Mouse (Mus musculus): ENCODE measurements at regions not wholly inside any gene's neighbourhood (a gene's known extent, or its start where the extent isn't known, plus 50 kb on each side); places are given as distances from the start of the nearest gene placed in this dataset.
"Not testable (repeated sequence)": the region's sequence is repeated elsewhere in the genome, so short reads cannot be mapped to it uniquely, and the experiment has no call there.

DNA sequence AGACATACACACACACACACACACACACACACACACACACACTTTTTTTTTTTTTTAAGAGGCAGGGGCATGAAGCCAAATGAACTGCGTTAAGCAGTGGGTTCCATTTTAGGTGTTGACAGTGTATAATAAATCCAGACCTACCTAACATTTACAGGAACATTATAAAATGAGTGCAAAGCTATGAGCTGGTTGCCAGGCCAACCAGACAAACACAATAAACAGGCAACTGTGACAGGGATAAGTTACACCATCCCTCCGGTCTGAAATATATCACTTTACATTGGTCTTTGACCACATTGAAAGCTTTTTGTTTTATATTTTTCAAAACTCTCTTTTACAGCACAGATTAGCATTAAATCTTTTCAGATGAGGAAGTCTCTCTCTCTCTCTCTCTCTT lies 820.2 kb upstream of the Sox9 start:
- 77% methylated on average over 2 of the region's 2 CpGs for WGBS
- Histone ChIP-seq H3K27ac (0 out of 2 replicates have a peak overlapping the region, but pooled peaks have one; percentile 35), H3K36me3 (no peaks in the 10 kb centered on the region), H3K9me3 (no peaks in the 10 kb centered on the region), H3K4me1 (replicated peaks) (peaks cover 4% of the 10 kb centered on the region; the same call in 1 of the 2 replicates), H3K9ac (replicated peaks) (no peak overlapping the region), H3K27me3 (no peaks in the 10 kb centered on the region), H3K4me2 (replicated peaks) (no peak overlapping the region), H3K4me3 (replicated peaks) (no peak overlapping the region)
- ATAC-seq: no peak

GRCm38 (mm10) chr11:111964066-111964465 lies 818.0 kb upstream of the Sox9 start:
- H3K4me1 ChIP-seq (replicated peaks): peaks cover 4% of the 10 kb centered on the region; the same call in 1 of the 2 replicates
- H3K36me3 ChIP-seq: no peaks in the 10 kb centered on the region
- no peak overlapping the region for H3K27ac ChIP-seq
- 70% methylated on average over 6 of the region's 6 CpGs for WGBS
- no peak for ATAC-seq
- no peak overlapping the region for H3K4me3 ChIP-seq (replicated peaks)
- no peak overlapping the region for H3K4me2 ChIP-seq (replicated peaks)
- no peak overlapping the region for H3K9ac ChIP-seq (replicated peaks)
- H3K9me3 ChIP-seq: no peaks in the 10 kb centered on the region
- H3K27me3 ChIP-seq: no peaks in the 10 kb centered on the region

DNA sequence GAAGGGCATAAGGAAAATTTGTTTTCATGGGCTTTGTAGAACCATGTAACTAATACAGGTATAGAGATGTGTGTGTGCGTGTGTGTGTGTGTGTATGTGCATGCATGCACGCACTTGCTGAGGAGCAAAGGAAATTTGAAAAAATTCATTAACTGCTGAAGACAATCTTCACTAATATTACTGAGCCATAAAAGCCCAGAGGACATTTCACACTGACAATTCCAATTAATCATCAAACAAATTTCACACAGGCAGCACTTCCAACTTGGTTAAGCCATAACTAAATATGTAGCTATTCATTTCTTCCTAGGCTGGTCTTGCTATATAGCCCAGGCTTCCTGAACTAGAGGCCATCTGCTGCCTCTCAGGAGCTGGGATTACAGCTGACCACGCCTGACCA lies 815.6 kb upstream of the Sox9 start:
- no peaks in the 10 kb centered on the region for H3K36me3 ChIP-seq
- H3K27ac ChIP-seq: no peak overlapping the region
- peaks cover 2% of the 10 kb centered on the region; the same call in 1 of the 2 replicates for H3K4me1 ChIP-seq (replicated peaks)
- H3K27me3 ChIP-seq: no peaks in the 10 kb centered on the region
- no peak for ATAC-seq
- H3K4me2 ChIP-seq (replicated peaks): no peak overlapping the region
- no peak overlapping the region for H3K9ac ChIP-seq (replicated peaks)
- 82% methylated on average over 3 of the region's 3 CpGs for WGBS
- H3K9me3 ChIP-seq: no peaks in the 10 kb centered on the region
- H3K4me3 ChIP-seq (replicated peaks): no peak overlapping the region

GRCm38 (mm10) chr11:111971001-111971400 lies 811.0 kb upstream of the Sox9 start:
- Histone ChIP-seq H3K27me3 (no peaks in the 10 kb centered on the region), H3K36me3 (no peaks in the 10 kb centered on the region), H3K4me1 (replicated peaks) (no peaks in the 10 kb centered on the region), H3K9me3 (no peaks in the 10 kb centered on the region), H3K9ac (replicated peaks) (no peak overlapping the region), H3K4me3 (replicated peaks) (no peak overlapping the region), H3K27ac (no peak overlapping the region), H3K4me2 (replicated peaks) (no peak overlapping the region)
- WGBS: 86% methylated on average over 4 of the region's 4 CpGs
- no peak for ATAC-seq

DNA sequence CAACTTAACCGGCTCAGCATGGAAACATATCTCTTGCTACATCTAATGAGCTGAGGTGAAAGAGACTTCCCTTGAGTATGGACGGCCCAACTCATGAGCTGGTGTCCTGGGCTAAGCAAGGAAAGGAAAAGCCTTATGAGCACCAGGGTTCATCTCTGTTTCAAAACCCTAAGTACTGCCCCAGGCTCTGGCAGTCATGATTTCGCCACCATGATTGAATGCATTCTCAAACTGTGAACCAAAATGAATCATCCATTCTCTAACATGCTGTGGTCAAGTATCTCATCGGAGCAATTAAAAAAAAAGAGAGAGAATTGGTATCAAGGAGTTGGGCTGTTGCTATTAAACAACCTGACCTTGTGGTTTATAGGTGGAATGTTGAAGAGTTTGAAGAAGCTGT lies 803.4 kb upstream of the Sox9 start:
- no peak overlapping the region for H3K9ac ChIP-seq (replicated peaks)
- H3K4me1 ChIP-seq (replicated peaks): no peaks in the 10 kb centered on the region
- H3K9me3 ChIP-seq: no peaks in the 10 kb centered on the region
- 95% methylated on average over 4 of the region's 4 CpGs for WGBS
- no peak overlapping the region for H3K4me3 ChIP-seq (replicated peaks)
- no peak for ATAC-seq
- no peak overlapping the region for H3K4me2 ChIP-seq (replicated peaks)
- H3K27ac ChIP-seq: no peak overlapping the region
- no peaks in the 10 kb centered on the region for H3K27me3 ChIP-seq
- H3K36me3 ChIP-seq: no peaks in the 10 kb centered on the region

DNA sequence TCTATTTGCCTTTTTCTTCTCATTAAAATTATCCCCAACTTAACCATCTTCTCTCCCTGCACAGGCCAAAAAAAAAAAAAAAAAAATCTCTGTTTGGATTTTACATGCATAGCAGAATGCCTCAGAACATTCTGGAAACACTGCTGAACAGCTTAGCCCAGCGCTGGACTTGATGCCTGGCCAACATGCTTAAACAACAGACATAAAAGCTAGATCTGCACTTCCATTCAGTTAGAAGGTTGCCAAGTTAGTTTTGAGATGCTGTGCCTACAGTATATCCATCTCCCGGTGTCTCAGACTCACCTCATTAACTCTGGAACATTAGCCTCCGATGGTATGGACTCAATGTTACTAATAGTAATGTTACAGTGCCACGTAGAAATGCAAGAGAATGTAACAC lies 785.6 kb upstream of the Sox9 start:
- 89% methylated on average over 4 of the region's 4 CpGs for WGBS

GRCm38 (mm10) chr11:112010848-112011247 lies 771.2 kb upstream of the Sox9 start:
- not testable (repeated sequence) for H3K27ac ChIP-seq; H3K4me3 ChIP-seq (replicated peaks); H3K9me3 ChIP-seq; H3K4me1 ChIP-seq (replicated peaks); H3K9ac ChIP-seq (replicated peaks); H3K36me3 ChIP-seq; ATAC-seq; H3K4me2 ChIP-seq (replicated peaks); H3K27me3 ChIP-seq
- 64% methylated on average over 1 of the region's 2 CpGs for WGBS

More for the DNA sequence above, 785.6 kb upstream of the Sox9 start:
- Histone ChIP-seq H3K9me3 (no peaks in the 10 kb centered on the region), H3K27ac (no peak overlapping the region), H3K27me3 (no peaks in the 10 kb centered on the region), H3K4me3 (replicated peaks) (no peak overlapping the region), H3K4me1 (replicated peaks) (no peaks in the 10 kb centered on the region), H3K36me3 (no peaks in the 10 kb centered on the region), H3K9ac (replicated peaks) (no peak overlapping the region), H3K4me2 (replicated peaks) (no peak overlapping the region)
- ATAC-seq: no peak

DNA sequence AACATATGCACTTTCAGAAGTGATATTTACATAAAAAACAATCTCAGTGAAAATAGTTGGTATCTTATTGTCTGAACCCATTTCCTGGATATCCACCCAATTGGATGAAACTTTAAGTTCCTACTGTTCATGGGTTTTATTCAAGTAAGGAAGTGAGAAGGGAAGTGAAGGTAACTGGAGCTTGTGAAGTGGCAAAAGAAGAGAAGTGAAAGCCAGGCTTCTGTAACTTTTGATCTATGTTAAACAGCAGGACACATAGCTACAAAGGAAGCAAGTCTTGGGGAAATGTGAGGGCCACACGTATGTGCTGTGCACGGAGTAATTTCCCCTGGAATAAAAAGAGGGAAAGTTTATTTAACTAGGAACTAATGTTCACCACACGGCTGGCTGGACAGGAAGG lies 764.1 kb upstream of the Sox9 start:
- H3K9me3 ChIP-seq: no peaks in the 10 kb centered on the region
- H3K27me3 ChIP-seq: no peaks in the 10 kb centered on the region
- H3K4me2 ChIP-seq (replicated peaks): no peak overlapping the region
- no peak for ATAC-seq
- WGBS: 85% methylated on average over 3 of the region's 3 CpGs
- H3K36me3 ChIP-seq: no peaks in the 10 kb centered on the region
- no peaks in the 10 kb centered on the region for H3K4me1 ChIP-seq (replicated peaks)
- no peak overlapping the region for H3K9ac ChIP-seq (replicated peaks)
- H3K4me3 ChIP-seq (replicated peaks): no peak overlapping the region
- no peak overlapping the region for H3K27ac ChIP-seq

DNA sequence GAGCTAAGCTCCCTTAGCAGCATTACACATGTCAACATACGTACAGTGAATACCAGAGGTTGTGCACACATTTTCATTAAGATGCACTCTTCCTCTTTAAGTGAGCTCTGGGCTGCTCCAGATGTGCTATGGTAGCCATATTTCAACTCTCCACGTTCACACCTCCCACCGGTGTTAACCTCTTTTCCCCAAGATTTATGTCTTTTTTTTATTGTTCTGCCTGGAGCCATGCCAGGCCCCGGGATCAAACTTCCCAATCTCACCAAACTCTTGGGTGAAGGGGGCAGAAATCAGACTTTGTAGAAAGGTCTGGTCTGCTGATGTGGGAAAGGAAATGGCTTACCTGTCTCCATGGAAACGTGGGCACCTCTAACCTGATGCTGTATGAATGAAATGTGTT lies 754.0 kb upstream of the Sox9 start:
- Histone ChIP-seq H3K4me2 (replicated peaks) (no peak overlapping the region), H3K36me3 (no peaks in the 10 kb centered on the region), H3K27me3 (no peaks in the 10 kb centered on the region), H3K9me3 (peaks cover 5% of the 10 kb centered on the region), H3K9ac (replicated peaks) (no peak overlapping the region), H3K4me3 (replicated peaks) (no peak overlapping the region), H3K27ac (no peak overlapping the region), H3K4me1 (replicated peaks) (no peaks in the 10 kb centered on the region)
- 91% methylated on average over 5 of the region's 5 CpGs for WGBS
- ATAC-seq: no peak

DNA sequence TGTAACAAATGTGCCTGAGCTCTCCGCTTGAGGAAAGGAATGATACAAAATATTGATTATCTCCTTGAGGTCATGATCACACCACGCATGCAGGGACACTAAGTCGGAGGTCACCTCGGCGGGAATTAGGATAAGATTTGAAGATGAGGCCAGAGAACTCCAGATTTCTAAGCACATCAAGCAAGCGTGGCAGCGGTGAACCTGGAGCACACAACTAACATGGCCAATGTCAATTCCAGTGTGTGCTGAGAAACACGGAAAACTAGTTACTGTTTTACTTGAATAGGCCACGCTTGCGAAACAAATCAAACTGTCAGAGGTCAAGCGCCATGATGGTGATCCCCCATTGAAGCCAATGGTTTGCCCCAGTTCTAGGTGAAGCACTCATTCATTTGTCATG lies 743.3 kb upstream of the Sox9 start:
- 96% methylated on average over 11 of the region's 11 CpGs for WGBS

GRCm38 (mm10) chr11:112044455-112044854 lies 737.6 kb upstream of the Sox9 start:
- no peak overlapping the region for H3K4me2 ChIP-seq (replicated peaks)
- ATAC-seq: no peak
- WGBS: 47% methylated on average over 5 of the region's 5 CpGs

More for the DNA sequence above, 743.3 kb upstream of the Sox9 start:
- ATAC-seq: no peak
- Histone ChIP-seq H3K9ac (replicated peaks) (no peak overlapping the region), H3K4me3 (replicated peaks) (no peak overlapping the region), H3K4me1 (replicated peaks) (no peaks in the 10 kb centered on the region), H3K27ac (no peak overlapping the region), H3K9me3 (no peaks in the 10 kb centered on the region), H3K36me3 (no peaks in the 10 kb centered on the region), H3K4me2 (replicated peaks) (no peak overlapping the region), H3K27me3 (no peaks in the 10 kb centered on the region)

DNA sequence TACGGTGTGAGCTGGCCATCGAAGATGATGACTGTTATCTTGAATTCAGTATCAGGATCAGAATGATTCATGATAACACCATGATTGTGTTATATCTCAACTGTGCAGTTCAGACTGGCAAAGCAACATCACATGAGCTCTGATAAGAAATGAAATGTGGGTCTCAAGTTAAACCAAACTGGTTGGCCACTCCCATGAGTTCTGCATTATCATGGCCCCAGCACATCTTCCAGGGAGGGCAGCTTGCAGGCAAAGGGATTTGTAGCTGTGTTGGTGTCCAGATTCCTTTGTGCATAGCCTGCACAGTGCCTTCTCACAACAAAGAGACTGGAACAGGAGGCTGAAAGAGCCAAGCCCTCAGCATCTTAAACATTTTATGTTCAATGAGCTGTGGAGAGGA lies 736.7 kb upstream of the Sox9 start:
- H3K9ac ChIP-seq (replicated peaks): no peak overlapping the region
- H3K27me3 ChIP-seq: no peaks in the 10 kb centered on the region
- H3K9me3 ChIP-seq: no peaks in the 10 kb centered on the region
- no peak overlapping the region for H3K4me3 ChIP-seq (replicated peaks)
- H3K4me2 ChIP-seq (replicated peaks): no peak overlapping the region
- WGBS: 92% methylated on average over 2 of the region's 2 CpGs
- no peak overlapping the region for H3K27ac ChIP-seq
- H3K36me3 ChIP-seq: no peaks in the 10 kb centered on the region
- no peaks in the 10 kb centered on the region for H3K4me1 ChIP-seq (replicated peaks)
- ATAC-seq: no peak

More at GRCm38 (mm10) chr11:112044455-112044854, 737.6 kb upstream of the Sox9 start:
- Histone ChIP-seq H3K27ac (no peak overlapping the region), H3K36me3 (no peaks in the 10 kb centered on the region), H3K9ac (replicated peaks) (no peak overlapping the region), H3K4me3 (replicated peaks) (no peak overlapping the region), H3K9me3 (no peaks in the 10 kb centered on the region), H3K4me1 (replicated peaks) (no peaks in the 10 kb centered on the region), H3K27me3 (no peaks in the 10 kb centered on the region)

DNA sequence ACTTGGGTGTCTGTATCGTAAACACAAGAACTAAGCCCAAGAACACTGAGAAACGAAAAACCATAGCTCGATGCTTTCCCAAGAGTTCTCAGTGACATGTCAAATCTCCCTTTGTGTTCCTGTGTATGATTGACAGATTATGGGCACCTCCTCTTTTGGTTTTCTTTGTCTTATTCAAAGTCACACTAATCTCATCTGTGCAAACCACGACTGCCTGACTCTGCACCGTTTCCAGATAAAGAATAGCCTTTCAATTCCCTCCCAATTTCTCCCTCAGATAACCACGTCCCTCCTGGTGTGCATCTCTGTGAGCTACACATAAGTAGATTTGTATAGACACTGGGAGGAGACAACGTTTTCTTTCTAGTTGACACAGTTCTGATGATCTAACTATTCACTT lies 731.7 kb upstream of the Sox9 start:
- WGBS: 15% methylated on average over 7 of the region's 7 CpGs
- Histone ChIP-seq H3K27ac (no peak overlapping the region), H3K27me3 (no peaks in the 10 kb centered on the region), H3K9me3 (no peaks in the 10 kb centered on the region), H3K9ac (replicated peaks) (no peak overlapping the region), H3K4me1 (replicated peaks) (no peaks in the 10 kb centered on the region), H3K36me3 (no peaks in the 10 kb centered on the region), H3K4me2 (replicated peaks) (no peak overlapping the region), H3K4me3 (replicated peaks) (no peak overlapping the region)
- ATAC-seq: no peak

Measured in midbrain, embryonic 13.5 days (tissue).